Mouse (Mus musculus) brain, embryonic 14.5 days (tissue): ENCODE data around the gene Fpr3.

Source experiments
- CTCF ChIP-seq: fragments of 200-500 bp; IDR thresholded peaks from 2 replicates; pipeline ENCODE4 v1.5.1; 2012; ENCODE audit warnings: inconsistent platforms, mild to moderate bottlenecking, moderate library complexity, borderline replicate concordance; ENCODE audit not compliant: insufficient read depth, insufficient read length; ENCODE audit errors: extremely low read depth
- POLR2A ChIP-seq: fragments of 200-500 bp; IDR thresholded peaks from 2 replicates; pipeline ENCODE4 v1.6.1; 2012; ENCODE audit warnings: mild to moderate bottlenecking, inconsistent platforms, borderline replicate concordance; ENCODE audit not compliant: poor library complexity, insufficient read depth, insufficient read length, severe bottlenecking; ENCODE audit errors: extremely low read depth

DNA sequence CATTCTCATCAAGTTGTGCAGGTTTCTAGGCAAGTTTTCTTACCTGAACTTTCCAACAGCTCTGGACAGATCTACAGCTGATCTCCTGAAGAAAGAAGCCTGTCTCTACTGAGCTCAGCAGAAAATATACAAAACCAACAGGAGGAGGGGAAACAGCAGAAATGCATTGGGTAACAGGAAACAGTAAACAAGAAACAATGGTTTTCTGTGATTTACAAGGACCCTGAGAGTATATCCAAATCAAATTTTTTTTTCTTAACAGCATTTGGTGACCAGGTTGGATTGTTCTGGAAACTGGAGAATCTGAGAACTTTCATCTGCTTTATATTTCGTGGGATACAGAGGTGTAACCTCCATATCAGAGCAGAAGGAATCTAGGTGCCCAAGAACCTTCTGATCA, 3.8 kb upstream of the Fpr3 start, which contains the start of gene Fpr1:
- TF ChIP-seq CTCF (no peak), POLR2A (no peak)
